Mouse (Mus musculus): Measurements from ENCODE around the gene Zg16. TPM values are rescaled to one million over a fixed set of nuclear protein-coding genes. Genes with fewer than 3 reads are reported as not detected.

The Zg16 gene
- polyA plus RNA-seq, 1 experiment from 2014 or later: not detected

DNA sequence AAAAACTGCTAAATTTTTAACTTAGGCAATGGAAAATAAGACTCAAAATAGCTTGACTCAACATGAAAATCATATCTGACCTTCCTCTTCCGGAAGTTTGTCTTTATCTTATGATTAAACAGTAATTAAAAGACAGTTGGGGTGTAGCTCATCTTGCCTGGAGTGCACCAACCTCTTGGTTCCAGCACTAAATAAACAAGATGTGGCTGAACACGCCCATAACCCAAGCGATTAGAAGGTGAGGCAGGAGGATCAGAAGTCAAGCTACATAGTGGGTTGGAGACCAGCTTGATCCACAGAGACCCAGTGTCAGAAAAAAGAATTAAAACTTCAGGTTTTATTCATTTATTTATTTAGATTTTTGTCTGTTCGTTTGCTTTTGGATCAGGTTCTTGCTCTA, 3.4 kb downstream of the Zg16 start:
- Histone ChIP-seq H3K27ac (no peak overlapping the region), H3K4me2 (replicated peaks) (no peak overlapping the region), H3K4me3 (no peak overlapping the region), H3K9ac (no peak overlapping the region), H3K9me3 (replicated peaks) (no peaks in the 10 kb centered on the region), H3K27me3 (no peaks in the 10 kb centered on the region), H3K4me1 (peaks cover under 1% of the 10 kb centered on the region; the same call in 1 of the 2 replicates), H3K36me3 (no peaks in the 10 kb centered on the region)
- no peak for ATAC-seq (ENCODE audit: low FRiP score)
- WGBS: 86% methylated on average over 4 of the region's 4 CpGs

DNA sequence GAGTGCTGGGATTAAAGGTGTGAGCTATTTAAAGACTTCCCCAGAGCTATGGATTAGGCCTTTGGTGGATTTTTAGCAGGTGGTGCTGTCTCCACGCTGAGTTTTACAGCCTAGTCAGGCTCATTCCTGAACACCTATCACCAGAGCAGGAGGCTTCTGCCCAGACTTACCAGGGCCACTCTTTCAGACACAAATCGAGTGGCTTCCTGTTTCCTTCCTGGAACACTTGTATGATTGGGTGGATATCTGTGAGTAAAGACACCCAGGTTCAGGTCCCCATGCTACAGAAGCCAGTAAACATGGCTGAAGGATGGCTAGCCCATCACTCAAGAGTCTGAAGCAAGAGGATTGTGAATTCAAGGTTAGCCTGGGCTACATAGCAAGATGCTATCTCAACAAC, 4.1 kb downstream of the Zg16 start:
- no peak overlapping the region for H3K27ac ChIP-seq
- no peak for ATAC-seq (ENCODE audit: low FRiP score)
- no peak overlapping the region for H3K4me3 ChIP-seq
- H3K36me3 ChIP-seq: no peaks in the 10 kb centered on the region
- WGBS: 60% methylated on average over 2 of the region's 2 CpGs
- no peak overlapping the region for H3K4me2 ChIP-seq (replicated peaks)
- H3K9ac ChIP-seq: no peak overlapping the region
- no peaks in the 10 kb centered on the region for H3K27me3 ChIP-seq
- no peaks in the 10 kb centered on the region for H3K4me1 ChIP-seq
- no peaks in the 10 kb centered on the region for H3K9me3 ChIP-seq (replicated peaks)

DNA sequence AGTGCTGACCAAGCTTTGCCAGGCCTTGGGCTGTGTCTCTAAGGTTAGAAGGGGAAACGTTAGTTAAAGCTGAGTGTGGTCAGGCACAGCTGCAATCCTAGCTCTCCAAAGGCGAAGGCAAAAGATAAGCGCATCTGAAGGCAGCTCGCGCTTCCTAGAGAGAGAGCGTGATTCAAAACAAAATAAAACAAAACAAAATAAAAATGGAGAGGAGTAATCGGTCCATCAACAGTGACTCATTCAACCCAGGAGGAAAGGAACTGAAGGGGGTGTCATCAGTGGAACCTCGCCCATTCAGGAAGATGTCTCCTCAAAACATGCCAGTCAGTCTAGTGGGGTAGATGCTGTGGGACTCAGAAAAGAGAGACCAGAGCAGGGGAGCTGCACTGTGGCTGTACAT, 4.9 kb downstream of the Zg16 start:
- H3K4me1 ChIP-seq: no peaks in the 10 kb centered on the region
- H3K4me3 ChIP-seq: no peak overlapping the region
- H3K9ac ChIP-seq: no peak overlapping the region
- 84% methylated on average over 8 of the region's 8 CpGs for WGBS
- no peaks in the 10 kb centered on the region for H3K36me3 ChIP-seq
- no peak overlapping the region for H3K4me2 ChIP-seq (replicated peaks)
- ATAC-seq (ENCODE audit: low FRiP score): no peak
- H3K27me3 ChIP-seq: no peaks in the 10 kb centered on the region
- H3K9me3 ChIP-seq (replicated peaks): no peaks in the 10 kb centered on the region
- H3K27ac ChIP-seq: no peak overlapping the region

DNA sequence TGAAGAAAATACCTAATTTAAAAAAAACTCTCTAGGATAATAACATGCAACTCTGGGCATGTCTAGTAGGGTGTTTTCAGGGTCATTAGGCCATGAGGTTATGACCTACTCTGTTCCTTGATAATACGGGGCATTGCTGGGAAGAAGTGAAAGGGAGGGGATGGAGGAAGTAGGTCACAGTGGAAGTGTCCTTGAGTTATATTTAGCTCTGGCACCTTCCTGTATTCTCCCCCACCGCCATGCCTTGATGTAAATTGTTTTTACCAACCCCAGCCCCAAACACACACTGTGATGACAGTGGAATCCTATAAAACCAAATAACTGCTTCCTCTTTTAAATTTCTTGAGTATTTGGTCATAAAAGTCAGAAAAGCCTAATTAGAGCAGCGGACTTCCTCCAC, 7.1 kb downstream of the Zg16 start:
- ATAC-seq (ENCODE audit: low FRiP score): no peak
- Histone ChIP-seq H3K36me3 (no peaks in the 10 kb centered on the region), H3K9me3 (replicated peaks) (no peaks in the 10 kb centered on the region), H3K4me3 (no peak overlapping the region), H3K27me3 (no peaks in the 10 kb centered on the region), H3K4me1 (no peaks in the 10 kb centered on the region), H3K9ac (no peak overlapping the region), H3K27ac (no peak overlapping the region), H3K4me2 (replicated peaks) (no peak overlapping the region)
- WGBS: 76% methylated on average over 3 of the region's 3 CpGs

DNA sequence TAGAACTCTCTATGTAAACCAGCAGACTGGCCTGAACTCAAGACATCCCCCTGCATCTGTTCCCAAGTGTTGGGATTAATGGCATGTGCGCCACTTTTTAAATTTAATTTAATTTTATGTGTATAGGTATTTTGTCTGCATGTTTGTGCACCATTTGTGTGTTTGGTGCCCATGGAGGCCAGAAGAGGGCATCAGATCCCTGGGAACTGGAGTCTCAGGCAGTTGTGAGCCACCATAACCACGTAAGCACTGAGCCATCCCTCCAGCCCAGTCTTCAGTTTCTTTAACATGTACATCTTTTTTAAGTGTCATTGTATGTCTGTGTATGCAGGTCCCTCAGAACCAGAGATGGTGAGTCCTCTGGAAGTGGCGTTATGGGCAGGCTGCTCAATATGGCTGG, 9.4 kb downstream of the Zg16 start:
- H3K4me3 ChIP-seq: no peak overlapping the region
- no peak overlapping the region for H3K27ac ChIP-seq
- no peaks in the 10 kb centered on the region for H3K27me3 ChIP-seq
- 80% methylated on average over 3 of the region's 3 CpGs for WGBS
- ATAC-seq (ENCODE audit: low FRiP score): no peak
- H3K36me3 ChIP-seq: no peaks in the 10 kb centered on the region
- H3K4me1 ChIP-seq: no peaks in the 10 kb centered on the region
- no peaks in the 10 kb centered on the region for H3K9me3 ChIP-seq (replicated peaks)
- H3K4me2 ChIP-seq (replicated peaks): no peak overlapping the region
- H3K9ac ChIP-seq: no peak overlapping the region

DNA sequence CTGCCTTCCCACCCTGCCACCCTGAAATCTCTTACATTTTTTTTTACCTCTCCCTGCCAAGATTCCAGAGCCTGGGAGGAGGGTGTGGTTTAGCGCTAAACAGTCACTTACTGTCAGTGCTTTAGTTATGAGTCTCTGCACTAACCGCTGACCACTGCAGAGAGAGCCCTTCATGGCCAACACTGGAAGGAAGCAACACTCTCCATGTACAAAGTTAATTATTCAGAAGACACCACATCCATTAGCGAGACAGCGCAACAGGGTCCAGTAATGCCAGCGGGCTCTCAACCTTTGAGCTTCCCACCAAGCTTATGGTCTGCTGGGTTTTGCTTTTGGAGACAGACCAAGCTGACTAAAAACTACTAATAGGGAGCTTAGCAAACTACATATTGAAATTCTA, 10.9 kb downstream of the Zg16 start:
- Histone ChIP-seq H3K27ac (no peak overlapping the region), H3K27me3 (no peaks in the 10 kb centered on the region), H3K9me3 (replicated peaks) (no peaks in the 10 kb centered on the region), H3K4me1 (no peaks in the 10 kb centered on the region), H3K9ac (no peak overlapping the region), H3K4me2 (replicated peaks) (no peak overlapping the region), H3K4me3 (no peak overlapping the region), H3K36me3 (no peaks in the 10 kb centered on the region)
- no peak for ATAC-seq (ENCODE audit: low FRiP score)
- 91% methylated on average over 5 of the region's 5 CpGs for WGBS

DNA sequence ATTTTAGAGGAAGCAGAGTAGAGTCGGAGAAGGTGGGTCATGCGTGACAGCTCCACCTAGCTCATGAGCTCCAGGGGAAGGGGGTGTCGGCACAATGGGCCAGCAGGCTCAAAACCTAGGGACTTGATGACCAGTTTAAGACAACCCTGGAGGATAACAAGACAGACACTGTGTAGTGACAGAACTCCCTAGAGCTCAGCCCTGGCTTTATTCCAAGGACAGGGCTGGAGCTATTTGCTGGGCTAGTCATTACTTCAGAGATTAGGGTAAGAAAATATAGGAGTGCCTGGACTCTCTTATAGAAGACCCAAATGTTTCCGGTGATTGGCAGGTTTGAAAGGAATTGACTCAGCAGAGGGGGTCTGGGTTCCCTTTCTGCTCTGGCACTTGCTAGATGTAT, 13.9 kb downstream of the Zg16 start:
- WGBS: 87% methylated on average over 4 of the region's 4 CpGs
- Histone ChIP-seq H3K4me3 (no peak overlapping the region), H3K9ac (no peak overlapping the region), H3K27me3 (no peaks in the 10 kb centered on the region), H3K36me3 (no peaks in the 10 kb centered on the region), H3K9me3 (replicated peaks) (no peaks in the 10 kb centered on the region), H3K4me1 (no peaks in the 10 kb centered on the region), H3K27ac (no peak overlapping the region), H3K4me2 (replicated peaks) (no peak overlapping the region)
- ATAC-seq (ENCODE audit: low FRiP score): no peak

DNA sequence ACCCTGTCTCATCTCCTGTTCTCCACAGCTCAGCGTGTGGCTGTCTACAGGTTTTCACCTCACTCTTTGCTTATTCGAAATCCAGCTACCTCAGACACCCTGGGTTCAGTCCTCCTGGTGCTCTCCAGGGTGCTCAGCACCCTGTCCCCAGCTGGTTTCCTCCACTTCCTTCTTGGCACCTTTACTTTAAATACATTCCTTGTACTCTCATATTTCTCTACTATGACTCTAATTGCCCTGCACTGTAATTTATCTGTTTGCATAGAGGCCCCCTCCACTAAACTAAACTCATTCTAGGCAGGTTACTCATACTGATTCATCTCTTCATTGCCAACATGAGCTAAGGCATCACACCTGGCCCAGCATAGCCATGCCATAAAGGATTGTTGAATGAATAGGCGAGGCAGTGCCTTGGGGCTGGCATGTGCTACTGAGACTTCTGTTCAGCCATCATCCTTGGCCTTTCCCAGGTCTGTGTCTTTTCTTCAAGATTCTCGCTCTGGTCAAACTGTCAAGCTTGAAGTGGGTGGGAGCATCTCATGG, 16.2 kb downstream of the Zg16 start:
- H3K36me3 ChIP-seq: no peaks in the 10 kb centered on the region
- no peak overlapping the region for H3K27ac ChIP-seq
- 71% methylated on average over 4 of the region's 4 CpGs for WGBS
- no peaks in the 10 kb centered on the region for H3K4me1 ChIP-seq
- no peaks in the 10 kb centered on the region for H3K9me3 ChIP-seq (replicated peaks)
- H3K9ac ChIP-seq: no peak overlapping the region
- no peak for ATAC-seq (ENCODE audit: low FRiP score)
- H3K4me3 ChIP-seq: no peak overlapping the region
- no peak overlapping the region for H3K4me2 ChIP-seq (replicated peaks)
- no peaks in the 10 kb centered on the region for H3K27me3 ChIP-seq

DNA sequence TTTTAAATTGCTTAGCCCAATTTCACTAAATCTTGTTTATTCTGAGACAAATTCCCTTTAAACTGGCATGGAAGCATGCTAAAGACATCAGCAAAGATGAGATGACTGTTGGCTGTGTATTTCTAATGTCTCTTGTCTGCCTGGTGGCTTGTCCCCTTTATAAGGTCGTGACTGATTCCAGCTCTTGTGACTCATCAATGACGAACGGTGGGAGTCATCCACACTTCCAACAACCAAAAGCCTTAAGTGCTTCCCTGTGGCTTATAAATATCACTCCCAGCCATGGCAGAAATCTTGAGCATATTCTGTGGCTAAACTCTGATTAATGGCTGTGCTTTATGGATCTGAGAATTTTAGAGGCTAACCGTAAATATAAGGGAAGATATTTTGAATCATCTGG, 20.8 kb downstream of the Zg16 start:
- Histone ChIP-seq H3K9ac (no peak overlapping the region), H3K27me3 (no peaks in the 10 kb centered on the region), H3K4me3 (no peak overlapping the region), H3K9me3 (replicated peaks) (no peaks in the 10 kb centered on the region), H3K4me1 (no peaks in the 10 kb centered on the region), H3K4me2 (replicated peaks) (no peak overlapping the region), H3K36me3 (no peaks in the 10 kb centered on the region), H3K27ac (no peak overlapping the region)
- WGBS: 78% methylated on average over 4 of the region's 4 CpGs
- no peak for ATAC-seq (ENCODE audit: low FRiP score)

DNA sequence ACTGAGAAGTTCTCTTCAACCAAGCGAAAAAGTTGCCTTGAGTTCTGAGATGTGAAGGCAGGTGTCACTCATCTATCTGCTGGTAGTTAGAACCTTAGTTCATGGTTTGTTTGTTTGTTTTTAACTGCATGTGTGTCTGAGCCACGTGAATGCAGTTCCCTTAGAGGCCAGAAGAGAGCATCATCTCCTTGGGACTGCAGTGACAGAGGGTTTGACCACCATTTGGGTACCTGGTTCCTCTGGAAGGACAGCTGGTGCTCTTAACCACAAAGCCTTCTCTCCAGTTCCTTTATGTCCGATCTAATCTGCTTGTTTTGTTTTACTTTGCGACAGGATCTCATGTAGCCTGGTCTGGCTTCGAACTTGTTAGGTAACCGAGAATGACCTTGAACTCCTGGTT, 21.6 kb downstream of the Zg16 start:
- H3K4me1 ChIP-seq: no peaks in the 10 kb centered on the region
- no peaks in the 10 kb centered on the region for H3K36me3 ChIP-seq
- H3K4me3 ChIP-seq: no peak overlapping the region
- WGBS: 87% methylated on average over 6 of the region's 6 CpGs
- no peak overlapping the region for H3K4me2 ChIP-seq (replicated peaks)
- no peaks in the 10 kb centered on the region for H3K9me3 ChIP-seq (replicated peaks)
- H3K27me3 ChIP-seq: no peaks in the 10 kb centered on the region
- H3K9ac ChIP-seq: no peak overlapping the region
- no peak for ATAC-seq (ENCODE audit: low FRiP score)
- H3K27ac ChIP-seq: no peak overlapping the region

DNA sequence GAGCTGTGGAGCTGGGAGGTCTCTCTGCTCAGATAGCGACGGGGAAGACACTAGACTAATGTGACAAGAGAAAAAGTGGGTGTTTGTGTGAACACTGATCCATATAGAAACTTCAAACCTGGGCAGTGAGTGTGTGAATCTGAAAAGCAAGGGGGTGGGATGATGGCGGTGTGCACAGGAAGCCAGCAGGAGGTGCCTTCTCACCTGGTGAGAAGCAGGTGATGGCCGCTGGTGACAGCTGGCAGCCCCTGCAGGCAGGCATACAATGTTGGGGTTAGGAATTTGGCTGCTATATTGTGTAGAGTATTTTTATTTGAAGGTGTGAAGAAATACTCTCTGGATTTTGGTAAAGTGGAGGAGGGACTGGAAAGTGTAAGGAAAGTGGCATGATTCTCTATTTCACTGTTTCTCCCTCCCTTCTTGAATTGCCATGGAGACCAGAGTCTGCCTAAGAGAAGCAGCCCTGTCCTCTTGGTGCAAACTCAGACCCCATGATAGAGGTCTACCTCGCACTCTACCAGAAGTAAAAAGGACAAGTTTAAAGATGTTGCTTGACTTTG, 32.0 kb downstream of the Zg16 start:
- Histone ChIP-seq H3K27ac (no peak overlapping the region), H3K27me3 (peaks cover 4% of the 10 kb centered on the region; the same call in 1 of the 2 replicates), H3K9me3 (replicated peaks) (no peaks in the 10 kb centered on the region), H3K4me3 (no peak overlapping the region), H3K36me3 (no peaks in the 10 kb centered on the region), H3K4me1 (no peaks in the 10 kb centered on the region), H3K4me2 (replicated peaks) (no peak overlapping the region), H3K9ac (no peak overlapping the region)
- ATAC-seq (ENCODE audit: low FRiP score): no peak
- WGBS: 72% methylated on average over 5 of the region's 5 CpGs

DNA sequence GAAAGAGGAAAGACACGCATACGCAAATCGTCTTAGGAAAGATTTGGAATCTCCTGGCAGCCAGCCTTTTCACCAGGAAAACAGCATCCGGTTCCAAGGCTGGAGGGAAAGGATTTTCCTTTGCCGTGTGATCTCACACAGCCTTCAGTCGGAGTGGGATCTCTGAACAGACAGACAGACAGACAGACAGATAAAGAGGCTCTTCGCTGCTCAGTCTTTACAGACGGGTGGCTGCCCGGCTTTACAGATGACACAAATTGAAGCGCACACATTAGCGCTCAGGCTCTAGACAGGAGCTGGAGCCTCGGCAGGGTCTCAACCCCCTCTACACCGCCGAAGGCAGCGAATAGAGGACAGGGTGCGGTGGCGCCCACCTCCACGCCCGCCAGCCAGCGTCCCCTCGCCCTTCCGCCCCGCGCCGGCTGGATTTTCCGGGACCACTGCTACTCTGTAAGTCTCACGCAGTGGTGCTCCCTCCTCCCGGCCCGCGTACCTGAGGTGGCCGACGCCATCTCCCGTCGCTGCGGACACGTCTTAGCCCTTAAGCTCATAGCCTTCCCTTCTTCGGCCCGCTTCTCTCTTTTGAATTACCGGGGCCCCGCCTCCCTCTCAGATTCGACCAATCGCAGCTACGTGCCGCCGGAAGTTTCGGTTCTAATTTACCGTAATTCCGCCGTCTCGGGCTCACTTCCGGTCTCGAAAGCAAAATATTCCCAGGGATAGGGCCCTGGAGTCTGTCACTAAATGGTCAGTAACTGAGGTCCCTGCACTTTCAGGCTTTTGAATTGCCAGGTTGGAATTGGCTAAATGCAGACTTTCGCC, 45.1 kb downstream of the Zg16 start, which contains the start of gene Kif22:
Gene Kif22 (minus strand): TSS at position 621 of the 822 bp plus-strand sequence.
- Histone ChIP-seq H3K36me3 (peaks cover 13% of the 10 kb centered on the region; the same call in 1 of the 2 replicates), H3K9me3 (replicated peaks) (no peaks in the 10 kb centered on the region), H3K4me1 (peaks cover 18% of the 10 kb centered on the region), H3K27ac (peak within 1 kb of the TSS; percentile 78), H3K9ac (peak within 1 kb of the TSS; percentile 83), H3K4me3 (peak within 1 kb of the TSS; percentile 84), H3K4me2 (replicated peaks) (peak within 1 kb of the TSS; percentile 83), H3K27me3 (no peaks in the 10 kb centered on the region)
- 1% methylated on average over 53 of the region's 53 CpGs for WGBS
- peak; percentile 83 for ATAC-seq (ENCODE audit: low FRiP score)

DNA sequence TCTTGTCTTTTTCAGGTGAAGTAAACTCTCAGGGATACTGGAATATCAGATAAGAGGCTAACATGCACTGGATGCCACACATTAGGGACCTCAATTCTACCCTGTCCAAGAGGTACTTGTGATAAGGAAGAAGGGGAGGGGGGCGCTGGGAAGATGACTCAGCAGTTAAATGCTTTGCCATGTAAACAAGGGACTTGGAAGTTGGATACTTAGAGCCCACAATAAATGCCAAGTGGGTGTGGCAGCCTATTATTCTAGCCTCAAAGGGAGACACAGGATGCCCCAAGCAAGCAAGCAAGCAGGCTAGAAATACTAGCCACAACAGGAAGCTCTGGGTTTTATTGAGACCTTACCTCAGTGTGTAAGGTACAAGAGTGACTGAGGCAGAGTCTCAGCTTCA, 55.9 kb downstream of the Zg16 start:
- no peaks in the 10 kb centered on the region for H3K27me3 ChIP-seq
- H3K9ac ChIP-seq: no peak overlapping the region
- H3K27ac ChIP-seq: no peak overlapping the region
- H3K4me1 ChIP-seq: peaks cover 8% of the 10 kb centered on the region
- H3K36me3 ChIP-seq: peaks cover 56% of the 10 kb centered on the region
- H3K4me2 ChIP-seq (replicated peaks): no peak overlapping the region
- no peak overlapping the region for H3K4me3 ChIP-seq
- no peaks in the 10 kb centered on the region for H3K9me3 ChIP-seq (replicated peaks)
- no peak for ATAC-seq (ENCODE audit: low FRiP score)
- WGBS: 76% methylated on average over 1 of the region's 1 CpGs
